Mouse (Mus musculus): ENCODE data around the gene Stk24.

The Stk24 gene

GRCm38 (mm10) chr14:121276016-121276415 is 103.8 kb downstream of the Stk24 start:
- CTCF ChIA-PET, result no interaction called here

GRCm38 (mm10) chr14:121274985-121275384 is 104.8 kb downstream of the Stk24 start:
- CTCF ChIA-PET, result no interaction called here

GRCm38 (mm10) chr14:121270490-121270889 is 109.3 kb downstream of the Stk24 start:
- CTCF ChIA-PET, result no interaction called here

- CTCF ChIA-PET, result no interaction called here
These were observed 112.0 kb downstream of the Stk24 start for GRCm38 (mm10) chr14:121267801-121268200.

- CTCF ChIA-PET, result interaction anchor here (0.6 kb wide), 1 partner anchor 11 kb away, joined by 4 read pairs; no protein-coding TSS in a partner anchor
These were observed 115.4 kb downstream of the Stk24 start for GRCm38 (mm10) chr14:121264453-121264852.

- CTCF ChIA-PET, result interaction anchor here (0.6 kb wide), 1 partner anchor 10 kb away, joined by 4 read pairs; no protein-coding TSS in a partner anchor
These were observed 115.9 kb downstream of the Stk24 start for GRCm38 (mm10) chr14:121263912-121264311.

- CTCF ChIA-PET, result no interaction called here
These were observed 117.2 kb downstream of the Stk24 start for GRCm38 (mm10) chr14:121262606-121263005.

- CTCF ChIA-PET, result no interaction called here
These were observed 118.5 kb downstream of the Stk24 start for GRCm38 (mm10) chr14:121261229-121261879.

GRCm38 (mm10) chr14:121259789-121260188 is 120.0 kb downstream of the Stk24 start:
- CTCF ChIA-PET, result interaction anchor here (0.6 kb wide), 1 partner anchor 28 kb away, joined by 6 read pairs; no protein-coding TSS in a partner anchor

- CTCF ChIA-PET, result interaction anchor here (0.9 kb wide), 1 partner anchor 66 kb away, joined by 3 read pairs; no protein-coding TSS in a partner anchor
These were observed 120.5 kb downstream of the Stk24 start for GRCm38 (mm10) chr14:121259332-121259731.

- CTCF ChIA-PET, result no interaction called here
These were observed 122.9 kb downstream of the Stk24 start for GRCm38 (mm10) chr14:121256896-121257295.

GRCm38 (mm10) chr14:121255469-121255868 is 124.3 kb downstream of the Stk24 start:
- CTCF ChIA-PET, result interaction anchor here (0.6 kb wide), 1 partner anchor 289 kb away, joined by 4 read pairs; no protein-coding TSS in a partner anchor

GRCm38 (mm10) chr14:121254869-121255268 is 124.9 kb downstream of the Stk24 start:
- CTCF ChIA-PET, result interaction anchor here (0.6 kb wide), 1 partner anchor 290 kb away, joined by 4 read pairs; no protein-coding TSS in a partner anchor

- CTCF ChIA-PET, result no interaction called here
These were observed 127.3 kb downstream of the Stk24 start for GRCm38 (mm10) chr14:121252542-121252941.

GRCm38 (mm10) chr14:121251708-121252107 is 128.1 kb downstream of the Stk24 start:
- CTCF ChIA-PET, result no interaction called here

GRCm38 (mm10) chr14:121251099-121251498 is 128.7 kb downstream of the Stk24 start:
- CTCF ChIA-PET, result no interaction called here

- CTCF ChIA-PET, result no interaction called here
These were observed 131.5 kb downstream of the Stk24 start for GRCm38 (mm10) chr14:121248346-121248745.

GRCm38 (mm10) chr14:121247287-121247686 is 132.5 kb downstream of the Stk24 start:
- CTCF ChIA-PET, result interaction anchor here (0.8 kb wide), 1 partner anchor 70 kb away, joined by 3 read pairs; no protein-coding TSS in a partner anchor

- CTCF ChIA-PET, result no interaction called here
These were observed 133.6 kb downstream of the Stk24 start for GRCm38 (mm10) chr14:121246048-121246731.

- CTCF ChIA-PET, result no interaction called here
These were observed 135.7 kb downstream of the Stk24 start for GRCm38 (mm10) chr14:121244104-121244503.

GRCm38 (mm10) chr14:121239386-121239785 is 140.4 kb downstream of the Stk24 start:
- CTCF ChIA-PET, result no interaction called here

- CTCF ChIA-PET, result no interaction called here
These were observed 141.1 kb downstream of the Stk24 start for GRCm38 (mm10) chr14:121238727-121239126.

- CTCF ChIA-PET, result no interaction called here
These were observed 143.1 kb downstream of the Stk24 start for GRCm38 (mm10) chr14:121236736-121237135.

Data from spleen, embryonic (tissue).